In genomic region chr3:87151294-87151826, GRCm38 (mm10) we compare ENCODE assay signal across 9 mouse cellular contexts. TPM values are rescaled to one million over a fixed set of nuclear protein-coding genes. Genes with fewer than 3 reads are reported as not detected.
A peak's percentile ranks its signal among the peaks of the same experiment; 100 is the strongest.
DNase-seq lines count a peak whose midpoint lies in the region; ATAC-seq and TF ChIP-seq lines count a peak whose summit lies in the region.
"Had no signal": no experiment of that assay in that cellular context is flagged by ENCODE, and none has a peak within 500 bp of the region (broad histone marks: within the 10 kb centered on the region; RNA-seq: fewer than 3 reads in every experiment).

No protein-coding gene starts in this region.

- no peak for ATAC-seq in intestine, embryonic 15.5 days
- no peak for ATAC-seq in neural tube, embryonic 14.5 days (ENCODE audit: low read depth)

- no peak for TF ChIP-seq CTCF in liver, adult 2 months (IDR thresholded peaks at IDR 0.05; ENCODE audit: low read depth, low read length)
- no peak for TF ChIP-seq CTCF in embryonic fibroblast, embryonic 13.5 days (IDR thresholded peaks at IDR 0.05; ENCODE audit: borderline replicate concordance, insufficient read depth, low read length)

- peaks cover 5% of the 10 kb centered on the region; the same call in 1 of the 2 replicates for H3K4me1 ChIP-seq in liver, adult 2 months (ENCODE audit: control insufficient read depth, insufficient read depth, low read length)
- peaks cover 46% of the 10 kb centered on the region for H3K4me1 ChIP-seq in embryonic fibroblast, embryonic 13.5 days (ENCODE audit: control insufficient read depth, insufficient read depth, low read length)
- peaks cover 48% of the 10 kb centered on the region for H3K4me1 ChIP-seq in intestine, embryonic 15.5 days (replicated peaks)
- peaks cover 46% of the 10 kb centered on the region for H3K4me1 ChIP-seq in neural tube, embryonic 14.5 days (ENCODE audit: control insufficient read depth, insufficient read depth, low read length)
- H3K4me1 ChIP-seq: megakaryocyte, embryonic 14.5 days had no signal

- H3K9me3 ChIP-seq in intestine, embryonic 15.5 days: no peaks in the 10 kb centered on the region
- H3K9me3 ChIP-seq in neural tube, embryonic 14.5 days (ENCODE audit: control insufficient read depth, low read length): no peaks in the 10 kb centered on the region

- no peak overlapping the region for H3K4me2 ChIP-seq in intestine, embryonic 15.5 days (replicated peaks)
- H3K4me2 ChIP-seq in neural tube, embryonic 14.5 days (ENCODE audit: low read depth, low read length): no peak overlapping the region

- H3K79me2 ChIP-seq in liver, adult 2 months (ENCODE audit: control insufficient read depth, insufficient read depth, low read length): no peaks in the 10 kb centered on the region

- H3K36me3 ChIP-seq in liver, adult 2 months (ENCODE audit: control insufficient read depth, insufficient read depth, low read length): no peaks in the 10 kb centered on the region
- no peaks in the 10 kb centered on the region for H3K36me3 ChIP-seq in intestine, embryonic 15.5 days
- H3K36me3 ChIP-seq in neural tube, embryonic 14.5 days (ENCODE audit: control insufficient read depth, insufficient read depth, low read length): no peaks in the 10 kb centered on the region

- H3K27ac ChIP-seq in liver, adult 2 months (replicated peaks; ENCODE audit: insufficient read depth, low read depth, low read length): peak overlapping the region; percentile 71
- peak overlapping the region; percentile 100 for H3K27ac ChIP-seq in embryonic fibroblast, embryonic 13.5 days (ENCODE audit: insufficient read depth, low read length)
- H3K27ac ChIP-seq in intestine, embryonic 15.5 days: peak overlapping the region; percentile 97
- peak overlapping the region; percentile 75 for H3K27ac ChIP-seq in neural tube, embryonic 14.5 days (ENCODE audit: low read depth, low read length)

- 72% methylated on average over 2 of the region's 2 CpGs for WGBS in liver, adult 2 months
- WGBS in intestine, embryonic 15.5 days: 69% methylated on average over 2 of the region's 2 CpGs
- 54% methylated on average over 2 of the region's 2 CpGs for WGBS in neural tube, embryonic 14.5 days

- H3K4me3 ChIP-seq in liver, adult 2 months (ENCODE audit: insufficient read depth, low read depth, low read length): no peak overlapping the region
- no peak overlapping the region for H3K4me3 ChIP-seq in embryonic fibroblast, embryonic 13.5 days (ENCODE audit: insufficient read depth, low read length)
- H3K4me3 ChIP-seq in intestine, embryonic 15.5 days (replicated peaks): no peak overlapping the region
- no peak overlapping the region for H3K4me3 ChIP-seq in neural tube, embryonic 14.5 days (ENCODE audit: low read depth, low read length)
- H3K4me3 ChIP-seq: megakaryocyte, embryonic 14.5 days had no signal

- DNase-seq in liver, adult 2 months (ENCODE audit: extremely low read depth, low read depth, low spot score): no peak
- no peak for DNase-seq in liver
- no peak for DNase-seq in adrenal gland, adult 2 months
- DNase-seq in layer of hippocampus, adult 8-10 months (ENCODE audit: low spot score in 2 of 2): no peak
- no peak for DNase-seq in spleen, postnatal 10 days (ENCODE audit: low spot score in 2 of 2)

- no peaks in the 10 kb centered on the region for H3K27me3 ChIP-seq in liver, adult 2 months (ENCODE audit: control insufficient read depth, insufficient read depth, low read length)
- H3K27me3 ChIP-seq in intestine, embryonic 15.5 days (replicated peaks): no peaks in the 10 kb centered on the region
- no peaks in the 10 kb centered on the region for H3K27me3 ChIP-seq in neural tube, embryonic 14.5 days (ENCODE audit: control insufficient read depth, insufficient read depth, low read length)

- TF ChIP-seq POLR2A in liver, adult 2 months (IDR thresholded peaks at IDR 0.05; ENCODE audit: extremely low read depth, insufficient read depth, low read length): no peak
- no peak; the same call in none of the 2 replicates for TF ChIP-seq POLR2A in embryonic fibroblast, embryonic 13.5 days (IDR thresholded peaks at IDR 0.05; ENCODE audit: low read depth, low read length)

- no peak overlapping the region for H3K9ac ChIP-seq in liver, adult 2 months (ENCODE audit: low read depth, low read length)
- H3K9ac ChIP-seq in intestine, embryonic 15.5 days: no peak overlapping the region
- H3K9ac ChIP-seq in neural tube, embryonic 14.5 days (replicated peaks; ENCODE audit: low read depth, low read length): no peak overlapping the region

RNA-seq across cellular contexts. Expression of gene Kirrel, which starts 23.2 kb away (rescaled TPM):
- total RNA-seq in liver, adult 2 months (2014; rRNA removed): 0.40 and 0.46 TPM in 2 replicates
- 0.78 and 0.81 TPM in 2 replicates for polyA plus RNA-seq in liver, adult 2 months (2012; rRNA removed)
- 89.7 and 101 TPM in 2 replicates for polyA plus RNA-seq in embryonic fibroblast, embryonic 13.5 days (2011; ENCODE audit: insufficient read length, low read depth, missing spikeins)
- polyA plus RNA-seq in intestine, embryonic 15.5 days (2015; fragmentation: Nextera tagmentation; extraction: Ambion mirVana): 11.0 and 11.8 TPM in 2 replicates
- polyA plus RNA-seq in neural tube, embryonic 14.5 days (2014; fragmentation: Nextera tagmentation; extraction: Ambion mirVana): 3.9 and 4.9 TPM in 2 replicates
- total RNA-seq in adrenal gland, adult 2 months (2021): 10 to 100 TPM; 12.5 to 22.0 TPM
- polyA plus RNA-seq in adrenal gland, adult 2 months (2012; rRNA removed): 9.9 and 11.2 TPM in 2 replicates
- 1 to 10 TPM; 3.2 to 3.9 (median 3.5) TPM for total RNA-seq in layer of hippocampus, adult 8-10 months (2022)
